Mouse (Mus musculus) liver, postnatal 0 days (tissue): ENCODE data around the gene Triobp.

Source experiments
- CTCF ChIP-seq: sonication (generic); IDR thresholded peaks from 2 replicates; pipeline ENCODE4 v1.5.1; 2016; ENCODE audit warnings: antibody characterized with exemption, low read depth
- EP300 ChIP-seq: IDR thresholded peaks from 2 replicates; pipeline ENCODE4 v1.6.1; 2016; ENCODE audit warnings: antibody characterized with exemption, low read depth, mild to moderate bottlenecking

GRCm38 (mm10) chr15:78931577-78931976 lies 15.9 kb upstream of the Triobp start:
- TF ChIP-seq CTCF = peak; percentile 97
- no peak for TF ChIP-seq EP300
